Mouse (Mus musculus) adrenal gland, postnatal 0 days (tissue): ENCODE measurements around the gene Tfpi. TPM values are rescaled to one million over a fixed set of nuclear protein-coding genes. Genes with fewer than 3 reads are reported as not detected.

ENCODE experiments used
- polyA plus RNA-seq: library from polyadenylated mRNA; unstranded; fragments of >200 nt; fragmentation: Nextera tagmentation; extraction: Ambion mirVana; gene quantifications from 2 replicates; pipeline ENCODE4 v1.2.1, GENCODE M21; 2015

The Tfpi gene
- polyA plus RNA-seq = 90.8 and 108 TPM in 2 replicates

GRCm38 (mm10) chr2:84476577-84476976, at the start of gene Tfpi:
TSS of gene Tfpi (minus strand) at chr2:84476775.

DNA sequence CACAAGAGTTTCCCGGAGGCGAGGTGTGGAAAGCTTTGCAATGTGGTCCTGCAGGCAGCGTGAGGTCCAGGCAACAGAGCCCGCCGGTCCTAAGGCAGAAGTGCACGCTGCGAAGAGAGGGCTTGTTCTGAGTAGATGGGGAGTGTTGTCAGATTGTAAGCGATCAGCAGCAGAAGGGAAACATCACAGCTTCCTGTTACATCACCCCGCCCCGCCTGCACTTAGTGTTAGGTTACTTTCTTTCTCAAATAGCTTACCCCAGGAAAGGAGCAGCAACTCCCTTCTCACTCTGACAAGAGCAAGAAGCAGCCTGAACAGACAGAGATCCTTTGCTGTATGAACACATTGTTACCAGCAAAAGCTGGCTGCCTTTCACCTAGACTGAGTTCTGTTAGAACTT, 51.4 kb downstream of the Tfpi start, which contains the start of gene Calcrl:
Gene Calcrl, minus strand, starts transcription at position 274 of the 400 bp plus-strand sequence.

Other genes starting within 250 kb of the Tfpi start
- gene Calcrl, start 51.4 kb downstream of the Tfpi start, polyA plus RNA-seq = 12.1 and 21.2 TPM in 2 replicates
- 25.1 and 30.6 TPM in 2 replicates for gene Ctnnd1, start 174.0 kb upstream of the Tfpi start, polyA plus RNA-seq
- 0.08 and 0.09 TPM in 2 replicates for gene Btbd18, start 182.3 kb upstream of the Tfpi start, polyA plus RNA-seq
- 175 and 211 TPM in 2 replicates for gene Selenoh, start 194.0 kb upstream of the Tfpi start, polyA plus RNA-seq
- gene Gm28635, start 201.3 kb upstream of the Tfpi start, polyA plus RNA-seq = not detected in 2 replicates
- gene Med19, start 201.6 kb upstream of the Tfpi start, polyA plus RNA-seq = 18.0 and 23.4 TPM in 2 replicates
- 93.5 and 140 TPM in 2 replicates for gene Tmx2, start 202.4 kb upstream of the Tfpi start, polyA plus RNA-seq
- gene Zdhhc5, start 238.4 kb upstream of the Tfpi start, polyA plus RNA-seq = 13.4 and 19.9 TPM in 2 replicates